Mouse (Mus musculus) myocyte (in vitro differentiated cells): ENCODE results near the gene Lrmda. TPM values are rescaled to one million over a fixed set of nuclear protein-coding genes. Genes with fewer than 3 reads are reported as not detected.

Experiments
- H3K27me3 ChIP-seq: one replicate; pipeline ENCODE4 v1.6.1; 2011; ENCODE audit not compliant: control insufficient read depth, insufficient read depth, insufficient read length
- H3K36me3 ChIP-seq: one replicate; pipeline ENCODE4 v1.6.1; 2011; ENCODE audit not compliant: control insufficient read depth, insufficient read depth
- H3K4me2 ChIP-seq: one replicate; pipeline ENCODE4 v1.6.1; 2011; ENCODE audit warnings: low read depth, control low read depth
- H3K4me3 ChIP-seq: one replicate; pipeline ENCODE4 v1.5.1; 2011; ENCODE audit warnings: mild to moderate bottlenecking, control low read depth, moderate library complexity
- H3K79me2 ChIP-seq: one replicate; pipeline ENCODE4 v1.6.1; 2011; ENCODE audit not compliant: control insufficient read depth, insufficient read depth
- H3ac ChIP-seq: one replicate; pipeline ENCODE4 v1.6.1; 2011; ENCODE audit not compliant: control insufficient read depth, insufficient read length
- CEBPB ChIP-seq: IDR thresholded peaks from 2 replicates; pipeline ENCODE4 v1.6.1; 2011; ENCODE audit warnings: mild to moderate bottlenecking, moderate library complexity; ENCODE audit not compliant: poor library complexity, insufficient read depth, severe bottlenecking
- E2F4 ChIP-seq: IDR thresholded peaks from one replicate; pipeline ENCODE4 v1.6.1; 2011; ENCODE audit warnings: mild to moderate bottlenecking, control low read depth, moderate library complexity; ENCODE audit not compliant: insufficient read depth
- MAX ChIP-seq: IDR thresholded peaks from one replicate; pipeline ENCODE4 v1.6.1; 2011; ENCODE audit warnings: low read depth, mild to moderate bottlenecking, control low read depth
- MYOD1 ChIP-seq, 3 experiments: IDR thresholded peaks; one replicate each; pipeline ENCODE4 v1.6.1; 2011; ENCODE audit warnings: control low read depth in 2 of 3, low read depth in 2 of 3, mild to moderate bottlenecking in 2 of 3, moderate library complexity in 1 of 3; ENCODE audit not compliant: insufficient read length in 2 of 3, control insufficient read depth in 1 of 3
- MYOG ChIP-seq, 3 experiments: IDR thresholded peaks; one replicate each; pipeline ENCODE4 v1.6.1; 2011; ENCODE audit warnings: control low read depth in 2 of 3, low read depth in 2 of 3, mild to moderate bottlenecking in 2 of 3; ENCODE audit not compliant: insufficient read length in 2 of 3, control insufficient read depth in 1 of 3, insufficient read depth in 1 of 3
- POLR2A ChIP-seq: IDR thresholded peaks from one replicate; pipeline ENCODE4 v1.6.1; 2011; ENCODE audit warnings: low read depth, mild to moderate bottlenecking, control low read depth, moderate library complexity; ENCODE audit not compliant: insufficient read length
- POLR2AphosphoS2 ChIP-seq: IDR thresholded peaks from one replicate; pipeline ENCODE4 v1.6.1; 2011; ENCODE audit warnings: low read depth, control low read depth; ENCODE audit not compliant: insufficient read length
- REST ChIP-seq: IDR thresholded peaks from one replicate; pipeline ENCODE4 v1.6.1; 2011; ENCODE audit warnings: mild to moderate bottlenecking, control low read depth, moderate library complexity; ENCODE audit not compliant: insufficient read depth, insufficient read length
- SRF ChIP-seq: IDR thresholded peaks from one replicate; pipeline ENCODE4 v1.6.1; 2011; ENCODE audit warnings: low read depth; ENCODE audit not compliant: control insufficient read depth, insufficient read length
- TCF12 ChIP-seq: IDR thresholded peaks from one replicate; pipeline ENCODE4 v1.6.1; 2011; ENCODE audit warnings: mild to moderate bottlenecking, control low read depth; ENCODE audit not compliant: poor library complexity, insufficient read depth, severe bottlenecking
- TCF3 ChIP-seq: IDR thresholded peaks from one replicate; pipeline ENCODE4 v1.6.1; 2011; ENCODE audit warnings: low read depth, control low read depth; ENCODE audit not compliant: insufficient read length
- USF1 ChIP-seq: IDR thresholded peaks from one replicate; pipeline ENCODE4 v1.6.1; 2011; ENCODE audit warnings: low read depth, mild to moderate bottlenecking, control low read depth, moderate library complexity
- polyA plus RNA-seq: library from polyadenylated mRNA; unstranded; fragments of >200 nt; fragmentation: generic; extraction: Trizol; gene quantifications from one replicate; pipeline ENCODE4 v1.2.1, GENCODE M21; 2012; ENCODE audit warnings: missing spikeins

Lrmda gene
- polyA plus RNA-seq, 1 experiment: 1.9 TPM

DNA sequence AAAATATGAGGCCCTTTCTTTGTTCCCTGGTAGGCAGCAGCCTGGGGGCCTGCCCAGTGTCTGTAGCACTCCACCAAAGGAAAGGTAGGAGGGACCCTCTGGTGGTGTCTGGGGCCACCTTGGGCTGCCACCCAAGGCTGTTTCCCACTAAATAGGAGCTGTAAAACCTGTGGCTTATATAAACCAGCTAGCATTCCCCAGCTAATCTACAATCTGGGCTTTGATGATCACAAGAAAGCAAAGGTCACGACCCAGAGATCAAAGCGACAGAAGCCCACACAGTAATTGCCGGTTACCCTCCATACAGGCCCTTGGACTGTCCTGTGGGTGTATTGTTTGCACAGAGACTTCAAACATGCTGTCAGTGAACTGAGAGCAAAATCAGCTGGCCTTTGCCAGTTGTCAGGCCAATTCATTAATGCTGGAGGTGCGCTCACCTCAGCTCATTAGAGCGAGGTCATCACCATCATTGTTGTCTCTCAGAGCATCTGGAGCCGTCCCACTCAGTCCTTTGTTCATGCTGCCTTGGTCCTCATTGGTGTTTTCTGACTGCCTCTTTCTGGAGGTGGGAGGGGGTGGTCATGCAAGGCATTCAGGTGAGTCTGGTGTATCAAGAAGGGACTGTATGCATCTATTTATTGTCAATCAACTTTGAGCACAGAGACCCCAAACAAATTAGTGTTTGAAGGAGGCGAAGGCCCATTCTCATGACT lies 570.1 kb downstream of the Lrmda start:
- no peak overlapping the region for H3ac ChIP-seq
- H3K79me2 ChIP-seq: no peaks in the 10 kb centered on the region
- H3K4me3 ChIP-seq: no peak overlapping the region
- no peak overlapping the region for H3K4me2 ChIP-seq
- TF ChIP-seq CEBPB (no peak), TCF3 (no peak), USF1 (no peak), POLR2A (no peak), POLR2AphosphoS2 (no peak), MAX (no peak), TCF12 (no peak), E2F4 (no peak), MYOG (IDR thresholded peaks at IDR 0.05; ENCODE audit: control insufficient read depth in 1 of 3, insufficient read depth in 1 of 3, insufficient read length in 2 of 3, low read depth in 2 of 3) (no peak), SRF (no peak), MYOD1 (IDR thresholded peaks at IDR 0.05; ENCODE audit: control insufficient read depth in 1 of 3, insufficient read length in 2 of 3, low read depth in 2 of 3) (no peak), REST (no peak)
- H3K36me3 ChIP-seq: no peaks in the 10 kb centered on the region
- no peaks in the 10 kb centered on the region for H3K27me3 ChIP-seq

DNA sequence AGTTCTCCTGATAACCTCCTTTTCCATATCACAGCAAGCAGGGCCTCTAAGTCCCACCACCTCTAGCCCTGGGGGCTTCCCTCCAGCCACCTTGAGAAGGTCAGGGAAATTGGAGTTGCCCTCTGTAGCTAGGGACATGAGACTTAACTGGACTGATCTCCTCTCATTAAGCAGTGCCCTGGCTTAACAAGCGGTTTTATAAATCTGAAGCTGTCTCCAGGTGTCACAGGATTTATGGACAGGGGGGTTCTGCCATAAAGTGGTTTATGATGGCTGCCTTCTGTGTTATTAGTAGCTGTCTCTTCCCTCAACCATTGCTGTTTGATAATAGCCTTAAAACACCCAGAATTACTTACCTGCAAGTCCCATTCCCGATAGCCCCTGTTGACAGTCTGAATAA lies 571.7 kb downstream of the Lrmda start:
- no peak overlapping the region for H3K4me3 ChIP-seq

DNA sequence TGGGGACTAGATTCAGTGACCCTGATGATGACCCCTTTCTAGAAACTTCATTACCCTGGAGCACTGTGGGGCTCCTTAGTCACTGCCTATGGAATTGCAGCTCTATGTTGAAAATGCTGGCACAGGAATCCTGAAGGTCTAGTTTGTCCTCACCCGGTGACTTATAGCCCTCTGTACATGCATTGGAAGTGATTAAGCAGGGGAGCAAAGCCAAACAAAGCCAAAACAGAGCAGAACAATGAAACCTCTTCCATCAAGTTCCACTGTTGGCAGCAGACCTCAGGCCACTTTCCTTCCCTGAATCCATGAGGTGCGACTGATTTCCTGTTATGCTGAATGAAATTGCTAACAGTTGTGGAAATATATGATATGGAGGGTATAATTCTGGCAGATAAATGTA lies 578.0 kb downstream of the Lrmda start:
- H3K36me3 ChIP-seq: no peaks in the 10 kb centered on the region
- H3K4me2 ChIP-seq: no peak overlapping the region
- H3K79me2 ChIP-seq: no peaks in the 10 kb centered on the region
- H3K27me3 ChIP-seq: no peaks in the 10 kb centered on the region
- TF ChIP-seq MYOG (IDR thresholded peaks at IDR 0.05; ENCODE audit: control insufficient read depth in 1 of 3, insufficient read depth in 1 of 3, insufficient read length in 2 of 3, low read depth in 2 of 3): no peak
- TF ChIP-seq CEBPB: no peak
- TF ChIP-seq MYOD1 (IDR thresholded peaks at IDR 0.05; ENCODE audit: control insufficient read depth in 1 of 3, insufficient read length in 2 of 3, low read depth in 2 of 3): no peak
- no peak for TF ChIP-seq POLR2AphosphoS2
- TF ChIP-seq E2F4: no peak
- TF ChIP-seq REST: no peak
- no peak for TF ChIP-seq SRF
- TF ChIP-seq USF1: no peak
- TF ChIP-seq TCF12: no peak
- no peak for TF ChIP-seq TCF3
- no peak for TF ChIP-seq POLR2A
- TF ChIP-seq MAX: no peak
- no peak overlapping the region for H3K4me3 ChIP-seq
- H3ac ChIP-seq: no peak overlapping the region

More for the DNA sequence above, 571.7 kb downstream of the Lrmda start:
- H3K36me3 ChIP-seq: no peaks in the 10 kb centered on the region
- H3K4me2 ChIP-seq: no peak overlapping the region
- TF ChIP-seq SRF: no peak
- no peak for TF ChIP-seq POLR2AphosphoS2
- TF ChIP-seq CEBPB: no peak
- no peak for TF ChIP-seq TCF12
- no peak for TF ChIP-seq POLR2A
- TF ChIP-seq MYOD1 (IDR thresholded peaks at IDR 0.05; ENCODE audit: control insufficient read depth in 1 of 3, insufficient read length in 2 of 3, low read depth in 2 of 3): no peak
- TF ChIP-seq E2F4: no peak
- no peak overlapping the region for H3ac ChIP-seq
- H3K79me2 ChIP-seq: no peaks in the 10 kb centered on the region
- no peaks in the 10 kb centered on the region for H3K27me3 ChIP-seq

DNA sequence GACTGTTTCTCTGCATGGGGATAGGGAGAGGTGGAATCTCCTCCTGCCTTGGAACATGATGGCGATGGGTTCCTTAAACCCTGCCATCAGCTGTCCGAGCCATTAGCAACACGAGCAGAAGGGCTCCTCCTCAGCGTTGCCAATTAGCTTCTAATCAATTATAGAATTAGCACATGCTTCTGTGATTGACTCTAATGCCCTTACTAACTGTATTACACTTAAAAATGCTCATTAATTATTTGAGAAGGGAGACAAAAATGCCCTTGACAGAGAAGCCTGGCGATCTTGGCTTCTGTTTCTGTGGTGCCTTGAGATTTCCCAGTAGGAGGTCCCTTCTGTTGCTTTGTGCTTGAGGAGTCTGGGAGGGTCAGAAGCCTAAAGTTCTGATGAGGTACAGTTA lies 579.1 kb downstream of the Lrmda start:
- H3K4me3 ChIP-seq: no peak overlapping the region
- no peak for TF ChIP-seq TCF3
- no peak for TF ChIP-seq SRF
- no peak for TF ChIP-seq REST
- H3ac ChIP-seq: no peak overlapping the region
- H3K27me3 ChIP-seq: no peaks in the 10 kb centered on the region
- no peaks in the 10 kb centered on the region for H3K79me2 ChIP-seq
- H3K36me3 ChIP-seq: no peaks in the 10 kb centered on the region
- H3K4me2 ChIP-seq: no peak overlapping the region

DNA sequence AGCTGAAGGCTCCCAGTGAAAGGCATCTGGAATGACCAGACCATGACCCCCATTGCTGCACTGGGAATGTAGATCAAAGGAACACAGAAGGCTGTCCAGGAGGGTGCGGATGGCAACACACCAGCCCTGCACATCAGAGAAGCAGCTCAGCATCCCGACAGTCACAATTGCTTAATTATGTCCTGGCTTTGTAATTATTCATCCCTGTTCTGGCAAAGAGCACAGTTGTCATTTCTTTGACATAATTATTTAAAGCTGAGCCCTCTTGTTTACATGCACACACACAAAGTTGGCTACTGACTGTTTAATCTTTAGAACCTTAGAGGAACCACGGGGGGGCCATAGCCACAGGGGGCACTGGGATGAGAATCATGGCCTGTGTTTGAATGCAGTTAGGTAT lies 580.7 kb downstream of the Lrmda start:
- Histone ChIP-seq H3K4me3 (no peak overlapping the region), H3K79me2 (no peaks in the 10 kb centered on the region), H3K4me2 (no peak overlapping the region), H3ac (no peak overlapping the region), H3K36me3 (no peaks in the 10 kb centered on the region), H3K27me3 (no peaks in the 10 kb centered on the region)
- no peak for TF ChIP-seq E2F4
- TF ChIP-seq POLR2AphosphoS2: no peak
- TF ChIP-seq MYOD1 (IDR thresholded peaks at IDR 0.05; ENCODE audit: control insufficient read depth in 1 of 3, insufficient read length in 2 of 3, low read depth in 2 of 3): no peak
- no peak for TF ChIP-seq USF1
- no peak for TF ChIP-seq REST
- no peak for TF ChIP-seq POLR2A
- no peak for TF ChIP-seq CEBPB
- TF ChIP-seq MAX: no peak
- no peak for TF ChIP-seq MYOG (IDR thresholded peaks at IDR 0.05; ENCODE audit: control insufficient read depth in 1 of 3, insufficient read depth in 1 of 3, insufficient read length in 2 of 3, low read depth in 2 of 3)
- no peak for TF ChIP-seq SRF
- no peak for TF ChIP-seq TCF3
- TF ChIP-seq TCF12: no peak
